Mouse (Mus musculus): ENCODE data around the gene Commd7. TPM values are rescaled to one million over a fixed set of nuclear protein-coding genes. Genes with fewer than 3 reads are reported as not detected.

The Commd7 gene
- 55.7 and 59.6 TPM in 2 replicates for polyA plus RNA-seq (2015; fragmentation: Nextera tagmentation; extraction: Ambion mirVana)

DNA sequence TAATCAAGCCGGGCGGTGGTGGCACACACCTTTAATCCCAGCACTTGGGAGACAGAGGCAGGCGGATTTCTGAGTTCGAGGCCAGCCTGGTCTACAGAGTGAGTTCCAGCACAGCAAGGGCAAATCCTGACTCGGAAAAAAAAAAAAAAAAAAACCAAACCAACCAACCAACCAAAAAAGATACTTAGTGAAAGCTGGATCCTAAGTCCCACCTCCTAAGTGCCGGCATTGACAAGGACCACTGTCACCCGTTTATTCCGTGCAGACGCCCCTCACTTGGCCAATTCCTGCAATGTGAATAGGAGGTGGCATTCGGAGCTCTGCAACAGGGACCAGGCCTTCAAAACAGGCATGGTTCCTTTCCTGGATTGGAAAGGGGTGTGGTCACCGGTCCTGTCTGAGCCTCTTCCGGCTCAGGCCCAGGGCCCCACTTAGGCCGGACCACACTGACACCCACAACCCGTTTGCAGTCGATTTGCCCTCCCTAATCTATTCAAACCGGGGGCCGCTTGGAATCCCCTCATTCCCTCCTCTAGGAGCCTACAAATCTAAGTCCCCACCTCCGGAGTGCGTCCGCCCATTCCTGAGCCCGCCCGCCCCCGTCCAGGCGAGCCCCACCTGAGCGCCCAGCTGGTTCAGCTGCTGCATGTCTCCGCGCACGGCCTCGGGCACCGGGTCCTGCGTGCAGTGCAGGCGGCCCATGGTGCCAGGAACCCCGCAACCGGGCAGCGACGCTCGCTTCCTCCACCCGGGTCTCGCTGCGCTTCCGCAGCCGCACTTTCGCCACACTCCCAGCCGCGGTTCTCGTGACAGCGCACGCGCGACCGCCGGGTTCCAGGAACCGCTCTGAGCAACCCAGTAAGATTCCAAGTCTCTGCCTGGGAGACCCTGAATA is at the start of gene Commd7:
Gene Commd7, minus strand, starts transcription at position 806 of the 895 bp plus-strand sequence.

DNA sequence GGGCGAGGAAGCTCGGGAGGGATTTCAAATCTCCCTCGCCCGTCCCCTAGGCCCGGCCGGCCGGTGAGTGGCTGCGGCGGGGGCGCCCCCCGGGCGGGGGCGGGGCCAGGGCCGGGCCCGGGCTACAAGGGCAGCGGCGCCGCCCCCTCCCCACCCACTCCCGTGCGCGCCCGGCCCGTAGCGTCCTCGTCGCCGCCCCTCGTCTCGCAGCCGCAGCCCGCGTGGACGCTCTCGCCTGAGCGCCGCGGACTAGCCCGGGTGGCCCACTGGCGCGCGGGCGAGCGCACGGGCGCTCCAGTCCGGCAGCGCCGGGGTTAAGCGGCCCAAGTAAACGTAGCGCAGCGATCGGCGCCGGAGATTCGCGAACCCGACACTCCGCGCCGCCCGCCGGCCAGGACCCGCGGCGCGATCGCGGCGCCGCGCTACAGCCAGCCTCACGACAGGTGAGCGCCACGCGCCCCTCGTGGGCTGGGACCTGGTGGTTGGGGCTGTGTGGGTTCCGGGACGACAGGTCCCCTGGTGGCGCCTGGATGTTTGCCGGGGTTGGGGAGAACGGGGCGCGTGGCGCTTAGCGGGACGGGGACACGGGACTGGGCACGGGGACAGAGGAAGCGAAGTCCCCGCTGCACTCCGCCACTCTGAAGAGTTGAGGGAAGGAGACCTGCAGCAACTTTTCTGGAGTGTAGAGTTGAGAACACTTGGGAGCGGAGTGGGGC is 16.9 kb upstream of the Commd7 start, which contains the start of gene Dnmt3b:
Gene Dnmt3b, plus strand, starts transcription at position 153 of the 716 bp plus-strand sequence.

Other genes with a start within 250 kb of the Commd7 start
- gene 4930404H24Rik, start 140.0 kb downstream of the Commd7 start, polyA plus RNA-seq (2015; fragmentation: Nextera tagmentation; extraction: Ambion mirVana): not detected in 2 replicates
- gene Nol4l, start 102.8 kb downstream of the Commd7 start, polyA plus RNA-seq (2015; fragmentation: Nextera tagmentation; extraction: Ambion mirVana): 5.3 and 6.1 TPM in 2 replicates
- gene Dnmt3b, start 16.7 kb upstream of the Commd7 start, polyA plus RNA-seq (2015; fragmentation: Nextera tagmentation; extraction: Ambion mirVana): 2.1 and 2.2 TPM in 2 replicates
- not detected in 2 replicates for gene Dnmt3c, start 63.9 kb upstream of the Commd7 start, polyA plus RNA-seq (2015; fragmentation: Nextera tagmentation; extraction: Ambion mirVana)
- gene Mapre1, start 108.5 kb upstream of the Commd7 start, polyA plus RNA-seq (2015; fragmentation: Nextera tagmentation; extraction: Ambion mirVana): 180 and 245 TPM in 2 replicates
- gene Efcab8, start 147.2 kb upstream of the Commd7 start, polyA plus RNA-seq (2015; fragmentation: Nextera tagmentation; extraction: Ambion mirVana): 0.06 and 0.08 TPM in 2 replicates
- gene Sun5, start 238.3 kb upstream of the Commd7 start, polyA plus RNA-seq (2015; fragmentation: Nextera tagmentation; extraction: Ambion mirVana): not detected in 2 replicates
- not detected in 2 replicates for gene Bpifb2, start 242.3 kb upstream of the Commd7 start, polyA plus RNA-seq (2015; fragmentation: Nextera tagmentation; extraction: Ambion mirVana)